Mouse (Mus musculus) megakaryocyte, adult 5-6 weeks (primary cell): ENCODE data around the gene Mrps23. TPM values are rescaled to one million over a fixed set of nuclear protein-coding genes. Genes with fewer than 3 reads are reported as not detected.
A peak's percentile ranks its signal among the peaks of the same experiment; 100 is the strongest.

Source experiments
- ATAC-seq: 2 replicates; pipeline ENCODE4 v1.8.0; 2016; ENCODE audit warnings: mild to moderate bottlenecking, inconsistent platforms; ENCODE audit not compliant: poor library complexity, severe bottlenecking
- total RNA-seq, 2 experiments: library from RNA; stranded (forward) in 1 of 2; stranded (reverse) in 1 of 2; fragments of 153-499, 151-499 nt in 1 of 2; fragments of 221-1000, 200-1000 nt in 1 of 2; gene quantifications; 2 replicates each; pipeline versions ENCODE4 v1.2.3 to v1.2.4; 2015 to 2017

Mrps23 gene
- total RNA-seq (2015): 59.0 and 62.2 TPM in 2 replicates
- 39.4 and 73.3 TPM in 2 replicates for total RNA-seq (2017)

- peak; percentile 98 for ATAC-seq
Measured at GRCm38 (mm10) chr11:88203712-88204532, at the start of gene Mrps23. TSS of gene Mrps23 (plus strand) at chr11:88204388.

GRCm38 (mm10) chr11:88154500-88154899 lies 49.7 kb upstream of the Mrps23 start:
- ATAC-seq: no peak

GRCm38 (mm10) chr11:88155451-88155850 lies 48.7 kb upstream of the Mrps23 start:
- no peak for ATAC-seq

- ATAC-seq: no peak
Measured at GRCm38 (mm10) chr11:88155998-88156397, 48.2 kb upstream of the Mrps23 start.

- ATAC-seq: no peak
Measured at GRCm38 (mm10) chr11:88156403-88156802, 47.8 kb upstream of the Mrps23 start.

- no peak for ATAC-seq
Measured at GRCm38 (mm10) chr11:88158842-88159246, 45.3 kb upstream of the Mrps23 start.

GRCm38 (mm10) chr11:88159389-88159788 lies 44.8 kb upstream of the Mrps23 start:
- no peak for ATAC-seq

- ATAC-seq: no peak
Measured at GRCm38 (mm10) chr11:88160316-88160715, 43.9 kb upstream of the Mrps23 start.

GRCm38 (mm10) chr11:88161051-88161581 lies 43.1 kb upstream of the Mrps23 start:
- no peak for ATAC-seq

- ATAC-seq: peak; percentile 68
Measured at GRCm38 (mm10) chr11:88161651-88162362, 42.4 kb upstream of the Mrps23 start.

- ATAC-seq: no peak
Measured at GRCm38 (mm10) chr11:88162740-88163139, 41.4 kb upstream of the Mrps23 start.

- ATAC-seq: peak; percentile 60
Measured at GRCm38 (mm10) chr11:88164213-88164723, 39.9 kb upstream of the Mrps23 start.

- ATAC-seq: peak; percentile 39
Measured at GRCm38 (mm10) chr11:88164801-88165377, 39.3 kb upstream of the Mrps23 start.

- ATAC-seq: no peak
Measured at GRCm38 (mm10) chr11:88165683-88166364, 38.4 kb upstream of the Mrps23 start.

GRCm38 (mm10) chr11:88166471-88166870 lies 37.7 kb upstream of the Mrps23 start:
- no peak for ATAC-seq

GRCm38 (mm10) chr11:88168611-88169010 lies 35.6 kb upstream of the Mrps23 start:
- ATAC-seq: no peak

GRCm38 (mm10) chr11:88169531-88170040 lies 34.6 kb upstream of the Mrps23 start:
- no peak for ATAC-seq

GRCm38 (mm10) chr11:88170606-88171005 lies 33.6 kb upstream of the Mrps23 start:
- ATAC-seq: no peak

GRCm38 (mm10) chr11:88171876-88172442 lies 32.2 kb upstream of the Mrps23 start:
- no peak for ATAC-seq
